Mouse (Mus musculus): ENCODE data around the gene Asb14. TPM values are rescaled to one million over a fixed set of nuclear protein-coding genes. Genes with fewer than 3 reads are reported as not detected.

Gene Asb14
- polyA plus RNA-seq, 1 experiment from 2014 or later = not detected

DNA sequence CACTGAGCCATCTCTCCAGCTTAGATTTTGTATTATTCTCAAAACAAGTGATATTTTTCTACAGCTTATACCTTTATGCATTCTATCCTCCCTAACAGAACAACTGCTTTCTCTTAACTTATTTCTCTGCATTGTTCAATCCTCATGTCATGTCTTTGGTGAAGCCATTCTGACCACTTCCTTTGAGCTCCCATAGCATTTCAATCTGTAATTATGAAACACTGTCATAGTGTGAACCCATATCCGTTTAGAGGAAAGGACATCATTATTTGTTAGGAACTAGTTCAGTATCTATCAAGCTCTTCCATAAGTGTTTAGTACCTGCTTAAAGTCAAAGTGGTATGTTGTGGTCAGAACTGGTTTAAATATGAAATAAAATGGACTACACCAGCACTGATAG, 66.2 kb downstream of the Asb14 start:
- Histone ChIP-seq H3K4me3 (replicated peaks) (no peak overlapping the region), H3K9ac (no peak overlapping the region), H3K36me3 (0 out of 2 replicates have a peak, but pooled peaks cover 2% of the 10 kb centered on the region), H3K4me1 (replicated peaks) (no peaks in the 10 kb centered on the region), H3K27ac (no peak overlapping the region), H3K9me3 (replicated peaks) (no peaks in the 10 kb centered on the region), H3K27me3 (no peaks in the 10 kb centered on the region), H3K4me2 (no peak overlapping the region)
- DNase-seq = no peak
- no peak for ATAC-seq (ENCODE audit: low read depth)
- whole genome bisulfite sequencing (ENCODE audit: insufficient replicate concordance) = 44% methylated on average over 1 of the region's 1 CpGs

Other genes starting within 250 kb of the Asb14 start
- gene Pde12, start 224.7 kb upstream of the Asb14 start, polyA plus RNA-seq (2015; fragmentation: Nextera tagmentation; extraction: Ambion mirVana) = 8.4 and 9.6 TPM in 2 replicates
- 0.02 TPM in 2 replicates for gene Dnah12, start 201.3 kb upstream of the Asb14 start, polyA plus RNA-seq (2015; fragmentation: Nextera tagmentation; extraction: Ambion mirVana)
- 6.0 and 8.6 TPM in 2 replicates for gene Appl1, start 76.7 kb downstream of the Asb14 start, polyA plus RNA-seq (2015; fragmentation: Nextera tagmentation; extraction: Ambion mirVana)
- 17.0 and 17.7 TPM in 2 replicates for gene Hesx1, start 99.9 kb downstream of the Asb14 start, polyA plus RNA-seq (2015; fragmentation: Nextera tagmentation; extraction: Ambion mirVana)
- gene Il17rd, start 144.4 kb downstream of the Asb14 start, polyA plus RNA-seq (2015; fragmentation: Nextera tagmentation; extraction: Ambion mirVana) = 0.09 and 0.17 TPM in 2 replicates
- gene Arhgef3, start 220.3 kb downstream of the Asb14 start, polyA plus RNA-seq (2015; fragmentation: Nextera tagmentation; extraction: Ambion mirVana) = 3.7 and 4.9 TPM in 2 replicates

Data from liver, embryonic 13.5 days (tissue).